Mouse (Mus musculus) left cerebral cortex, adult 2 months (tissue): Measurements from ENCODE around the gene Dock3. TPM values are rescaled to one million over a fixed set of nuclear protein-coding genes. Genes with fewer than 3 reads are reported as not detected.

ENCODE experiments used
- DNase-seq, 2 experiments: peaks; one replicate each; pipeline ENCODE4 v3.0.0; 2021 to 2022; ENCODE audit warnings: low spot score in 2 of 2, mixed read lengths in 1 of 2; ENCODE audit errors: extremely low spot score in 1 of 2
- H3K27ac ChIP-seq: fragments of 200-600 bp; 2 replicates; pipeline ENCODE4 v1.8.1; 2022
- H3K4me3 ChIP-seq: fragments of 200-600 bp; 2 replicates; pipeline ENCODE4 v1.8.1; 2022
- CTCF ChIP-seq: fragments of 200-600 bp; IDR thresholded peaks from 2 replicates; pipeline ENCODE4 v1.8.1; 2022; ENCODE audit warnings: antibody characterized with exemption, mild to moderate bottlenecking, moderate library complexity
- intact Hi-C: fragments of 180-260 bp; cut with DNase I; formaldehyde crosslinking; loops from one replicate; pipeline ENCODE4 v1.15.1; 2025
- total RNA-seq, 2 experiments: library from RNA; stranded (reverse); gene quantifications; 2 replicates each; pipeline ENCODE4 v1.2.3; 2021

Gene Dock3
- total RNA-seq, 2 experiments from 2014 or later = 216 to 221 TPM

- Histone ChIP-seq H3K27ac (peak overlapping the region; percentile 95; the same call in 1 of the 2 replicates), H3K4me3 (no peak overlapping the region)
- no peak for DNase-seq
- intact Hi-C loops = loop anchor here (5.0 kb wide), 1 partner anchor 444 kb away; the partner anchor contains the start of gene Hemk1
- TF ChIP-seq CTCF = no peak
Measured at GRCm38 (mm10) chr9:106893327-106893726, 338.4 kb downstream of the Dock3 start.

DNA sequence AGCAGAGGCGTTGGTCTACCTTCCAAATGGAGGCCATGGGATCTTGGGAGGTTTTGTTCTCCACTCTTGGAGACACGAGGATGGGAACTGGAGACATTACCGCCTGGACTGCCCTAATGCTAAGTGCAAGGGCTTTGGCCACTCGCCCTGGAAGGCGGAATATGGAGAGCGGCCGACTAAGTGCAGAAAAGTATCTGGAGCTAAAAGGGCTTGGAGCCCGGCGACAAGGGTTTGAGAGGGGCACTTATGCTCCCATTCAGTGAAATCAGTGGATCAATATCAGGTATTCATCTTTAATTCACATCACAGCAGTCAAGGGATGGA lies 339.2 kb downstream of the Dock3 start:
- intact Hi-C loops = loop anchor here (5.0 kb wide), 1 partner anchor 445 kb away; the partner anchor contains the start of gene Hemk1
- TF ChIP-seq CTCF = no peak
- Histone ChIP-seq H3K27ac (peak overlapping the region; percentile 95), H3K4me3 (peak overlapping the region; percentile 100)
- DNase-seq = no peak

- peak; percentile 34 for TF ChIP-seq CTCF
Measured at GRCm38 (mm10) chr9:106891829-106892551, 339.7 kb downstream of the Dock3 start, which contains the start of gene Manf. Gene Manf, minus strand, starts transcription at chr9:106891979.

GRCm38 (mm10) chr9:106891341-106891741 lies 340.4 kb downstream of the Dock3 start:
- intact Hi-C loops = loop anchor here (5.0 kb wide), 1 partner anchor 446 kb away; the partner anchor contains the start of gene Hemk1
- Histone ChIP-seq H3K27ac (peak overlapping the region; percentile 91), H3K4me3 (peak overlapping the region; percentile 100)
- no peak for DNase-seq
- TF ChIP-seq CTCF = no peak

More at GRCm38 (mm10) chr9:106891829-106892551, 339.7 kb downstream of the Dock3 start, which contains the start of gene Manf:
- intact Hi-C loops = loop anchor here (5.0 kb wide), 1 partner anchor 445 kb away; the partner anchor contains the start of gene Hemk1
- DNase-seq = peak; percentile 97 to 98
- H3K4me3 ChIP-seq = peak within 1 kb of the TSS; percentile 100
- peak within 1 kb of the TSS; percentile 95 for H3K27ac ChIP-seq

- peak overlapping the region; percentile 9; the same call in 1 of the 2 replicates for H3K27ac ChIP-seq
- peak overlapping the region; percentile 100 for H3K4me3 ChIP-seq
- DNase-seq = no peak
- TF ChIP-seq CTCF = no peak
- intact Hi-C loops = loop anchor here (5.0 kb wide), 1 partner anchor 447 kb away; the partner anchor contains the start of gene Hemk1
Measured at GRCm38 (mm10) chr9:106890496-106891240, 341.0 kb downstream of the Dock3 start.

- no peak for DNase-seq
- TF ChIP-seq CTCF = no peak
- Histone ChIP-seq H3K27ac (no peak overlapping the region), H3K4me3 (no peak overlapping the region)
- intact Hi-C loops = loop anchor here (5.0 to 10.0 kb wide), 2 partner anchors 403 to 645 kb away; partner anchors contain the start of gene Tmem115
Measured at GRCm38 (mm10) chr9:106889321-106889720, 342.4 kb downstream of the Dock3 start.

DNA sequence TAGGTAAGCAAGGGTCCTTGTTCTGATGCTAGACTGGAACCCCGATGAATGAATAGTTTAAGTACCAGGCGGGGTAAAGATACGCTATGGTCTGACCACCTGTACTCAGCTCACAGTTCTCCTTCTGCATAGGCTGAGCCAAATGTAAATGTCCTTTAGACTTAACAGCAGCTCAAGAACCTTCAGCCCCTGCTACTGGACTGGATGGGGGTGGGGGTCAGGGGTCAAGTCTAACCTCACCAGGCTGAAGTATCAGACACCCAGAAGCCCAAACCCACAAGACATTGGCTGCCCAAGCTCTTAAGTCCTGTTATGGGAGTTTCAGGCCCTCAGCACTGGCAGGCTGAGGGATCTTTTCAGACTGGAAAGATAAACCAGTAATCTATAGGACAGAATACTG lies 343.4 kb downstream of the Dock3 start:
- intact Hi-C loops = loop anchor here (5.0 to 10.0 kb wide), 2 partner anchors 404 to 646 kb away; partner anchors contain the start of gene Tmem115
- TF ChIP-seq CTCF = no peak

DNA sequence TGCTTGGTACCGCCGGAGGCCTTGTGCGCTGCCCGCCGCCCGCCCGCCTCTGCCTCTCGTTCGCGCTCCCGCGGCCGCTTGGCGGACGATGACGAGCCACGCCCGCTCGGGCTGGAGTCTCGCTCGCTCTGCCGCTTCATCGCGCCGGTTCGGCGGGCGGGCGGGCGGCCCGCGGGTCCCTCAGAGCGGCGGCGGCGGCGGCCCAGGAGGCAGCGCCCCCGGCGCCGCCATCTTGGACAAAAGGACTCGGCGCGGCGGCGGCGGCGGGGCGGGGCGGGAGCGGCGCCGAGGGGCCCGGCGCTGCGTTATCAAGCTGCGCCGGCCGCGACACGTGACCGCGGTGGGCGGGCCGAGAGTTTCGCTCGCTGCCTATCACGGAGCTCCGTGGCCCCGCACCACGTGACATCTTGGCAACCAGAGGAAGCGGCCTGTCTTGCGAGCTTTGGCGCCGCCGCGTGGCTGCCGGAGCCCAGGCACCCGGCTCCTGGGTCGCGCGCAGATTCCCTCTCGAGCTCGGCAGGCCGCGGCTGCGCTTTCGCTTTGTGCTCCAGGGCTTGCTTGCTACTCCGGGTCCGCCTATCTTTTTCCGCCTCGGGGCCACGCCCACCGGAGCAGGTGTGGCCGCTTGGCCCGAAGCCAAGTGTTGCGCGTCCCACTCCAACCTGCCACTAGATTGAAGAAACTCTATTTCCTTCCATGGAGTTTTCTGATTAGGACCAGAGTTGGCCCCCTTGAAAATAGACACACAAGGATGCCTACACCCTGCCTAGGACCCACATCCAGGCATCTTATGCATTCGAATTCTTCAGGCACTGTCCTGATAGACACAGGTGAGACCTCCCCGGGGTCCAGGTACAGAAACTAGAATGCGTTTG lies 344.6 kb downstream of the Dock3 start, which contains the start of gene Rbm15b:
Gene Rbm15b, minus strand, starts transcription at position 601 of the 875 bp plus-strand sequence.
- Histone ChIP-seq H3K27ac (peak within 1 kb of the TSS; percentile 82), H3K4me3 (peak within 1 kb of the TSS; percentile 70)
- peak; percentile 98 to 99 for DNase-seq
- peak; percentile 84 for TF ChIP-seq CTCF
- intact Hi-C loops = loop anchor here (2.0 to 10.0 kb wide), 3 partner anchors 200 to 648 kb away; partner anchors contain the start of gene Tmem115

More for the DNA sequence above, 343.4 kb downstream of the Dock3 start:
- H3K27ac ChIP-seq = no peak overlapping the region
- no peak overlapping the region for H3K4me3 ChIP-seq
- DNase-seq = no peak

DNA sequence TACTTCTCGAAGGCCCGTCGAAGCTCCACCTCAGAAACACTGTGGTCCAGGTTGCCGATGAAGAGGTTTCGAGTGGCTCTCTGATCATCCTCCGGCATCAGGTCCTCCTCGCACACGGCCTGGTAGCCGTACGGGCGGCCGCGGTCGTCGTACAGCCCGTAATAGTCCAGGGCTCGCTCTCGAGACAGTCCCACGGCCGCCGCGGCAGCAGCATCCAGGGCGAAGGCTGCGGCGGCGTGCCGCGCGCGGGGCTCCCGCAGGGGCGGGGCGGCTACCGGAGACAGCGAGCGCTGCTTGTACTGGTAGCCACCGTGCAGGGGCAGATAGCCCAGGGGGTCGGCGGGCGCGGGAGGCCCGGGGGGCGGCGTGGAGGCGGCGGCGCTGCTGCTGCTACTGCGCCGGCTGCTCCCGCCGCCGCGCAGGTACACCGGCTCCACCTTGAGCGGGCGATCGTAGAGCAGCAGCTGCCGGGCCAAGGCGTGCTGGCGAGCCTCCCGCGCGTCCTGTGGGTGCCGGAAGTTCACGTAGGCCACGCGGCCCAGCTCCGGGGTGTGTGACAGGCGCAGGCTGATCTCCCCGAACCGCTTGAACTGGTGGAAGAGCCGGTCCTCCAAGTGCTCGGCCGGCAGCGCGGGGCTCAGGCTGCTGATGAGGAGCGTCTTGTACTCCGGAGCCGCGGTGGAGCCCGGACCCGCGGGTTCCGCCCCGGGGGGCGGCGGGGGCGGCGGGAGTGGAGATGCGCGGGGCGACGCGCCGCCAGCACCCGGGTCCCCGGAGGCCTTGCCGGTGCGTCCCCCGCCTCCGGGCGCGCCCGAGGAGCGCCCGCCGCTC lies 345.6 kb downstream of the Dock3 start:
- peak overlapping the region; percentile 70 for H3K4me3 ChIP-seq
- H3K27ac ChIP-seq = peak overlapping the region; percentile 82
- DNase-seq = peak; percentile 58
- intact Hi-C loops = loop anchor here (2.0 to 10.0 kb wide), 3 partner anchors 199 to 649 kb away; partner anchors contain the start of gene Tmem115
- no peak for TF ChIP-seq CTCF
